Mouse (Mus musculus) spleen, adult 2 months (tissue): ENCODE data around the gene Gucy1b2. TPM values are rescaled to one million over a fixed set of nuclear protein-coding genes. Genes with fewer than 3 reads are reported as not detected.
A peak's percentile ranks its signal among the peaks of the same experiment; 100 is the strongest.

Source experiments
- DNase-seq, 2 experiments: peaks; one replicate each; pipeline versions ENCODE4 v3.0.0 to v3.0.0-alpha.2; 2012 to 2021; ENCODE audit warnings: low spot score in 2 of 2, low read depth in 1 of 2
- H3K27ac ChIP-seq: fragments of 200-500 bp; 2 replicates; pipeline ENCODE4 v1.5.1; 2012; ENCODE audit warnings: low read length, inconsistent platforms; ENCODE audit not compliant: insufficient read depth
- H3K27me3 ChIP-seq: fragments of 200-500 bp; 2 replicates; pipeline ENCODE4 v1.6.1; 2012; ENCODE audit warnings: mild to moderate bottlenecking, moderate library complexity, low read length, inconsistent platforms; ENCODE audit not compliant: control insufficient read depth, insufficient read depth
- H3K36me3 ChIP-seq: fragments of 200-500 bp; 2 replicates; pipeline ENCODE4 v1.6.1; 2012; ENCODE audit warnings: mild to moderate bottlenecking, low read length, inconsistent platforms; ENCODE audit not compliant: control insufficient read depth, insufficient read depth
- H3K4me1 ChIP-seq: fragments of 200-500 bp; 2 replicates; pipeline ENCODE4 v1.6.1; 2011; ENCODE audit warnings: inconsistent platforms; ENCODE audit not compliant: control insufficient read depth, insufficient read depth, insufficient read length
- H3K4me3 ChIP-seq: fragments of 200-500 bp; 2 replicates; pipeline ENCODE4 v1.5.1; 2011; ENCODE audit warnings: mild to moderate bottlenecking, inconsistent platforms; ENCODE audit not compliant: insufficient read depth, insufficient read length; ENCODE audit errors: extremely low read depth
- CTCF ChIP-seq: fragments of 200-500 bp; IDR thresholded peaks from 2 replicates; pipeline ENCODE4 v1.5.1; 2011; ENCODE audit warnings: mild to moderate bottlenecking, inconsistent platforms; ENCODE audit not compliant: insufficient read depth, insufficient read length, insufficient replicate concordance; ENCODE audit errors: extremely low read depth
- POLR2A ChIP-seq: fragments of 200-500 bp; IDR thresholded peaks from 2 replicates; pipeline ENCODE4 v1.6.1; 2011; ENCODE audit warnings: low read depth, low read length, inconsistent platforms
- WGBS: fragments of 180-500 bp; shearing (Covaris S2); methylation state at CpG from one replicate; pipeline ENCODE4 v1.1.7; 2018; 5-methylcytosine and 5-hydroxymethylcytosine counted together
- polyA plus RNA-seq: library from polyadenylated mRNA; depleted of rRNA; stranded (reverse); fragments of >200 nt; gene quantifications from 2 replicates; pipeline ENCODE4 v1.2.3, GENCODE M21; 2012; rRNA removed

Gene Gucy1b2
- polyA plus RNA-seq, 1 experiment: not detected

DNA sequence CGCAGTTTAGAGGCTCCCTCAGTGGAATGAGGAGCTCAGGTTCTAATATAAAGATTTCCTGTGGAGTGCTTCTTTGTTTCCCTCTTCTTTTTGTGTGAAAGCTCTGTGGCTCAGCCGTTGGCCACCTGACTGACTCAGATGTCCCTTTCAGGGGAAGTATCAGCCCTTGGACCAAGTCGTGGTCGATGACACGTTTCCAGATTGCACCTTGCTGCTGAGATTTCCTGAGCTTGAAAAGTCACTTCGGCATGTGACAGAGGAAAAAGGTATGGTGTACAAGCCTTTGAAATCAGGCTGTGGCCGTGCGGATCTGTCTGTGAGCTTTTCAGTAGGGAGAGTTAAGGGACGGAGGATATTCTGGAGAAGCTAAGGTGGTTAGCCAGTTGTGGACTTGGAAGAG is 102.7 kb downstream of the Gucy1b2 start:
- Histone ChIP-seq H3K27me3 (no peaks in the 10 kb centered on the region), H3K27ac (no peak overlapping the region), H3K36me3 (peaks cover 3% of the 10 kb centered on the region; the same call in 1 of the 2 replicates), H3K4me1 (no peaks in the 10 kb centered on the region), H3K4me3 (no peak overlapping the region)
- 72% methylated on average over 9 of the region's 9 CpGs for WGBS
- no peak for TF ChIP-seq CTCF
- TF ChIP-seq POLR2A: no peak
- no peak for DNase-seq

DNA sequence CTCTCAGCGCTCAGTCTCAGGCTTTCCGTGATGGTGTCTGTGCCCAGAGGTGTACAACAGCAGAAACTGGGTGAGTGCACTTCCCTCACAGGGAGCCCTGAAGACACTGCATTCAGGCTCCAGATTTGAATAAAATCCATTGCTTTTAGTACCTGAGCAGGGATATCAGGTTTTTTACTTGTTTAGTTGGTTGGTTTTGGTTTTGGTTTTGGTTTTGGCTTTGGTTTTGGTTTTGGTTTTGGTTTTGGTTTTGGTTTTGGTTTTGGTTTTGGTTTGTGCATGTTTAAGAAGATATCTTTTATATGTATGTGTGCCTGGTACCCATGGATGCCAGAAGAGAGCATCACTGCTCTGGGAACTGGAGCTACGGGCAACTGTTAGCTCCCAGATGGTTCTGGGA is 105.2 kb downstream of the Gucy1b2 start:
- Histone ChIP-seq H3K4me1 (peaks cover 5% of the 10 kb centered on the region; the same call in 1 of the 2 replicates), H3K4me3 (no peak overlapping the region), H3K27me3 (no peaks in the 10 kb centered on the region), H3K36me3 (peaks cover 3% of the 10 kb centered on the region; the same call in 1 of the 2 replicates), H3K27ac (no peak overlapping the region)
- DNase-seq: no peak
- TF ChIP-seq CTCF (no peak), POLR2A (no peak)
- 95% methylated on average over 3 of the region's 3 CpGs for WGBS

DNA sequence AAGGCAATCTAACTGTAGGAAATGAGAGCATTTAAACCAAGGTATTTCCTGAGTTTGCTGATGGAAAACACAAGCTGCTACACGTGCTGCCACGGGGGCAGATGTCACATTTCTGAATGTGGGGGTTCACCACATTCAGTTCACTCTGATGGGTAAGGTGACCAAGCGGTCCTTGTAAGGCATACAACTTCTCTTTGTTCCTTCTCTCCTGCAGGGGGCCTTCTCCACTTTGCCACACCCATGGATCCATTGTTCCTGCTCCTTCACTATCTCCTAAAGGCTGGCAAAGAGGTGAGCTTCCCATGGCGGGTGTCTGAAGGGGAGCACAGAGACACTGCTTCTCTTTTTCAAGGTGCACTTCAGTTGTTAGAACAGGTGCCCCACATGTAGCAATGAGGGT is 105.9 kb downstream of the Gucy1b2 start:
- H3K27ac ChIP-seq: no peak overlapping the region
- WGBS: 88% methylated on average over 4 of the region's 4 CpGs
- H3K27me3 ChIP-seq: no peaks in the 10 kb centered on the region
- peaks cover 5% of the 10 kb centered on the region; the same call in 1 of the 2 replicates for H3K4me1 ChIP-seq
- H3K36me3 ChIP-seq: peaks cover 3% of the 10 kb centered on the region; the same call in 1 of the 2 replicates
- DNase-seq: no peak
- H3K4me3 ChIP-seq: no peak overlapping the region
- TF ChIP-seq CTCF: no peak
- no peak for TF ChIP-seq POLR2A

DNA sequence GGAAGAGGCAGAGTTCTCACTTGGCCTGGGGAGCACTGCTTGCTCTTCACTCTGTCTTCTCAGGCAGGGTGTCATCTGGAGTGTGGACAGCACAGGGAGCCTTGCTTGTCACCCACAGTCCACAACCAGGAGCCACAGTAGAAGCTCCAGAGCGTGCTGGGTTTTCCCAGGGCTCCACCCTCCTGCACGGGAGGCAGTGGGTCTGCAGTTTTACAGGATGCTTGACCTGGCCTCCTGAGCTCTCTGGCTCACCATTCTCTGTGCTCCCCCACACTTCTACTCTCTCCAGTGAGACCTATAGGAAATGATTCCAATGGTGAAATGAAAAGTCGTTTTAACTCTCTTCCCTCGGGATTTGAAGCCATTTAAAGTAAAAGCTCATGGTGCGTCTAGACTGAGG is 106.3 kb downstream of the Gucy1b2 start:
- no peak overlapping the region for H3K4me3 ChIP-seq
- TF ChIP-seq POLR2A (no peak), CTCF (no peak)
- peaks cover 3% of the 10 kb centered on the region; the same call in 1 of the 2 replicates for H3K36me3 ChIP-seq
- no peaks in the 10 kb centered on the region for H3K27me3 ChIP-seq
- no peak for DNase-seq
- no peak overlapping the region for H3K27ac ChIP-seq
- peaks cover 5% of the 10 kb centered on the region; the same call in 1 of the 2 replicates for H3K4me1 ChIP-seq
- WGBS: 91% methylated on average over 5 of the region's 5 CpGs

DNA sequence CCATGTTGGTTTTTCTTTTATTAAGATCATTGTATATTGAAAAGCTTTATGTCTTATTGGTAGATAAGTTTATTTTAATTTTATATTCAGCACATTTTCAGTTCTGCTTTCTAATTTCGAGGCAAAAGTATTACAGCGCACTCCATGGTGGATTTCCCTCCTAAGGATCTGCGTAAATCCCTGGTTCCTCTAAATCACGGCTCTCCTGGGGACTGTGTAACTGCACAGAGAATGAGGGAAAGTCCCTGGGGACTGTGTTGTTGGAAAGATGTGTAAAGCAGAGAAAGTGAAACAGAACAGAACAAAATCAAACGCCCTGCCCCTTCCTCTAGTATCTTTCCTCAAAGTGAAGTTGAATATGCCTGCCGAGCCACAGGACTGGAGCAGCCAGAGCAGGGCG is 109.0 kb downstream of the Gucy1b2 start:
- H3K4me3 ChIP-seq: peak overlapping the region; percentile 36; the same call in 1 of the 2 replicates
- peak overlapping the region; percentile 50; the same call in 1 of the 2 replicates for H3K27ac ChIP-seq
- TF ChIP-seq POLR2A (no peak), CTCF (no peak)
- no peak for DNase-seq
- no peaks in the 10 kb centered on the region for H3K27me3 ChIP-seq
- peaks cover 3% of the 10 kb centered on the region; the same call in 1 of the 2 replicates for H3K36me3 ChIP-seq
- WGBS: 40% methylated on average over 7 of the region's 7 CpGs
- H3K4me1 ChIP-seq: peaks cover 5% of the 10 kb centered on the region; the same call in 1 of the 2 replicates

DNA sequence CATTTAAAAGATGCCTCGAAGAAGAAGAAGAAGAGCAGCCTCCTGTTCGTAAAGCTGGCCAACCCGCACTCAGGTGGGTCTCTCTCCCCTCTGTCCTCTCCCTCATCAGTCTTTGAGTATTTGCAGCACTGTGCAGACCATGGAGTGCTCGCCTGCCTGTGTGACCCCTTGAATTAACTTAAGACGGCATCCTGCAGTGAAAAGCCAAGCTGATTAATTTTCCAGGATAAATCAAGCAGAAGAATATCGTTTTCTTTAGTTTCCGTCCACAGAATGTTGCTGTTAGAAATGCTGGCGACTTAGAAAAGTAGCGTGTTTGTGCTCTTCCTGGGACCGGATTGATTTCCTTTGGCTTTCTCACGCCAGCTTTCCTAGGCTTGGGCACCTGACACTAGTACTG is 109.5 kb downstream of the Gucy1b2 start:
- Histone ChIP-seq H3K4me3 (no peak overlapping the region), H3K27ac (no peak overlapping the region), H3K4me1 (peaks cover 5% of the 10 kb centered on the region; the same call in 1 of the 2 replicates), H3K36me3 (peaks cover 3% of the 10 kb centered on the region; the same call in 1 of the 2 replicates), H3K27me3 (no peaks in the 10 kb centered on the region)
- TF ChIP-seq POLR2A (no peak), CTCF (no peak)
- no peak for DNase-seq
- WGBS: 87% methylated on average over 11 of the region's 11 CpGs

Other genes starting within 250 kb of the Gucy1b2 start
- gene Rnaseh2b, start 163.7 kb downstream of the Gucy1b2 start, polyA plus RNA-seq: 2.2 and 2.4 TPM in 2 replicates
- gene Dleu7, start 163.2 kb downstream of the Gucy1b2 start, polyA plus RNA-seq: 0.09 and 0.40 TPM in 2 replicates
- gene Fam124a, start 99.4 kb upstream of the Gucy1b2 start, polyA plus RNA-seq: 3.7 and 4.3 TPM in 2 replicates
- gene Gm4131, start 110.6 kb upstream of the Gucy1b2 start, polyA plus RNA-seq: not detected in 2 replicates
- gene Serpine3, start 207.4 kb upstream of the Gucy1b2 start, polyA plus RNA-seq: not detected in 2 replicates